Comparison of ENCODE assay signal across 8 mouse cellular contexts in genomic region chr1:74544184-74544583, GRCm38 (mm10). TPM values are rescaled to one million over a fixed set of nuclear protein-coding genes. Genes with fewer than 3 reads are reported as not detected.
DNase-seq lines count a peak whose midpoint lies in the region; ATAC-seq and TF ChIP-seq lines count a peak whose summit lies in the region.

Gene Usp37 (minus strand): TSS chr1:74544284.

- no peaks in the 10 kb centered on the region; the same call in 1 of the 2 replicates for H3K36me3 ChIP-seq in testis, adult 2 months (ENCODE audit: control insufficient read depth, insufficient read depth, low read length)

- H3K27ac ChIP-seq in testis, adult 2 months (ENCODE audit: control insufficient read depth, insufficient read depth, low read depth, low read length): peak within 1 kb of the TSS; percentile 65

- no peaks in the 10 kb centered on the region for H3K27me3 ChIP-seq in testis, adult 2 months (ENCODE audit: control insufficient read depth, insufficient read depth, low read length)

- peaks cover 4% of the 10 kb centered on the region for H3K4me1 ChIP-seq in testis, adult 2 months (ENCODE audit: control insufficient read depth, insufficient read depth, low read length)

- DNase-seq in embryo, embryonic 9.5 days (ENCODE audit: extremely low spot score): peak; percentile 5
- no peak for DNase-seq in embryo, embryonic 10.5 days (ENCODE audit: low spot score)
- no peak for DNase-seq in testis, postnatal 10 days (ENCODE audit: low spot score)
- peak in 1 of 2 experiments; percentile 16 for DNase-seq in layer of hippocampus, postnatal 14 days (ENCODE audit: low spot score in 2 of 2)
- DNase-seq in spleen, adult 12 weeks (ENCODE audit: low spot score): no peak
- DNase-seq in retina, embryonic 14.5 days (ENCODE audit: low spot score): no peak

- ATAC-seq in monocyte, adult 5-6 weeks (replicated peaks; ENCODE audit: insufficient number of reproducible peaks, low FRiP score, low TSS enrichment, poor library complexity, severe bottlenecking): no peak

- no peak for TF ChIP-seq POLR2A in testis, adult 2 months (IDR thresholded peaks at IDR 0.05; ENCODE audit: control insufficient read depth, low read depth, low read length)

- peak within 1 kb of the TSS; percentile 89 for H3K4me3 ChIP-seq in testis, adult 2 months (ENCODE audit: control insufficient read depth, low read depth, low read length)

- no peak for TF ChIP-seq CTCF in testis, adult 2 months (IDR thresholded peaks at IDR 0.05; ENCODE audit: control insufficient read depth, insufficient read depth, insufficient replicate concordance, low read depth, low read length)

RNA-seq across cellular contexts. Expression of gene Usp37, which starts in this region (rescaled TPM):
- 23.7 and 23.8 TPM in 2 replicates for polyA plus RNA-seq in testis, adult 2 months (2012; rRNA removed)
- 10 to 100 TPM; 21.6 to 21.7 TPM for total RNA-seq in layer of hippocampus, postnatal 14 days (2021)
- 19.4 to 49.5 TPM (median 24.4 TPM) in 3 replicates for total RNA-seq in monocyte, adult 5-6 weeks (2017)
